Mouse (Mus musculus) layer of hippocampus, postnatal 36 days (tissue): Measurements from ENCODE around the gene Pcsk4. TPM values are rescaled to one million over a fixed set of nuclear protein-coding genes. Genes with fewer than 3 reads are reported as not detected.
"Not testable (repeated sequence)": the region's sequence is repeated elsewhere in the genome, so short reads cannot be mapped to it uniquely, and the experiment has no call there.

Experiments used
- DNase-seq, 2 experiments: peaks; one replicate each; pipeline ENCODE4 v3.0.0; 2022
- total RNA-seq, 2 experiments: library from RNA; stranded (reverse); gene quantifications; 2 replicates each; pipeline ENCODE4 v1.2.3; 2021

The Pcsk4 gene
- total RNA-seq, 2 experiments from 2014 or later = 2.2 to 2.6 TPM

DNA sequence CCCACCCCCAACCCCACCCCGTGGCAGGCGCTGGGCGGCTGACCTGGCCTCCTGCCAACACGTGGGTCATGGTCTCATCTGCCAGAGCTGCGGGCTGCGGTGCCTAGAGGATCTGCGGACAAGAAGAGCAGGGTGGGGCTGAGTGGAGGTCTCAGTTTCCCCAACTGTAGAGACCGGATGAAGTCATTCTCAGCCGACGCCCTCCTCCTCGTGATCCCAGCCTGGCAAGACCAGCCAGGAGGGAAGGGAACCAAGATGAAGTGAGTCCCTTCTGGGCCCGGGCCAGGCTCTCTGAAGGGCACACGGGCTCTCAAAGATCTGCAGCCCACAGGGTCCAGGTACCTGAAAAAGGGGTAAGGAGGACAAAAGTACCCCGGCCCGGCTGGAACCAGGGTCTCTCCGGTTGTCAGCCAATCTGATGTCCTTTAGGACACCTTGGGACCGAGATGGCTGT is 18.2 kb upstream of the Pcsk4 start:
- DNase-seq = no peak

DNA sequence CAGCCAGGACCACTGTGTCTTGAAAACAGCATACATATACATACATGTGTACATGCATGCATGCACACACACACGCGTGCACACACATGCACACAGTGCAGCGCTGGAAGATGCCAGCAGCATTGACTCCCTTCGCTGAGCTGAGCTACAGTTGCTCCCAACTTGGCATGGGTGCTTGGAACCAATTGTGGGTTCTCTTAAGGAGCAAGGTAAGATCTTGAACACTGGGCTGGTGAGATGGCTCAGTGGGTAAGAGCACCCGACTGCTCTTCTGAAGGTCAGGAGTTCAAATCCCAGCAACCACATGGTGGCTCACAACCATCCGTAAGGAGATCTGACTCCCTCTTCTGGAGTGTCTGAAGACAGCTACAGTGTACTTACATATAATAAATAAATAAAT is 16.6 kb upstream of the Pcsk4 start:
- not testable (repeated sequence) for DNase-seq

- no peak for DNase-seq
These were observed 15.8 kb upstream of the Pcsk4 start for GRCm38 (mm10) chr10:80345122-80345521.

DNA sequence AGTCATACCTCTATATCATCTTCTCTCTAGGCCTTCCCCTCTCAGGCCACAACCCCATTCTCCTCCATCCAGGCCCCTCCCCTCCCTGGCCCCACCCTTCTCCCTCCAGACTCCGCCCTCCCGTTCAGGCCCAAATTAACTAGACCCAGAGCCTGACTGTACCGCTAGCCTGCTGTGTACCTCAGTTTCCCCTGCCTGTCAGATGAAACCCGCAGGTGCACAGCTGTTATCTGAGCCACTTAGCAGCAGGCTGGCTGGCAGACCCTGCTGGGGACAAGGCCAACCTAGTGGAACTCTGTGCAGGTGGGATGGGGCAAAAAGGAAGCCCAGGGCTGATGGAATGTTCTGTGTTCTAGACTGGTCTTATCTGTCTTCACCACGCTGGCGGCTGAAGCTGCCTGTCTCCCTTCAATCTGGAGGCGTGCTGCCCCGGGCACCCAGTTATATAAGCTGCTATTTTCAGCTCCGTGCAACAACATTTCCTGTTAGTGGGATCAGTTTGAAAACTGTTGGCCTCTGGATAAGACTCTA is 14.9 kb upstream of the Pcsk4 start:
- no peak for DNase-seq

GRCm38 (mm10) chr10:80343425-80343895 is 14.2 kb upstream of the Pcsk4 start:
- DNase-seq = no peak

GRCm38 (mm10) chr10:80342749-80343424 is 13.6 kb upstream of the Pcsk4 start:
- no peak for DNase-seq

- DNase-seq = no peak
These were observed 13.0 kb upstream of the Pcsk4 start for GRCm38 (mm10) chr10:80342305-80342748.

DNA sequence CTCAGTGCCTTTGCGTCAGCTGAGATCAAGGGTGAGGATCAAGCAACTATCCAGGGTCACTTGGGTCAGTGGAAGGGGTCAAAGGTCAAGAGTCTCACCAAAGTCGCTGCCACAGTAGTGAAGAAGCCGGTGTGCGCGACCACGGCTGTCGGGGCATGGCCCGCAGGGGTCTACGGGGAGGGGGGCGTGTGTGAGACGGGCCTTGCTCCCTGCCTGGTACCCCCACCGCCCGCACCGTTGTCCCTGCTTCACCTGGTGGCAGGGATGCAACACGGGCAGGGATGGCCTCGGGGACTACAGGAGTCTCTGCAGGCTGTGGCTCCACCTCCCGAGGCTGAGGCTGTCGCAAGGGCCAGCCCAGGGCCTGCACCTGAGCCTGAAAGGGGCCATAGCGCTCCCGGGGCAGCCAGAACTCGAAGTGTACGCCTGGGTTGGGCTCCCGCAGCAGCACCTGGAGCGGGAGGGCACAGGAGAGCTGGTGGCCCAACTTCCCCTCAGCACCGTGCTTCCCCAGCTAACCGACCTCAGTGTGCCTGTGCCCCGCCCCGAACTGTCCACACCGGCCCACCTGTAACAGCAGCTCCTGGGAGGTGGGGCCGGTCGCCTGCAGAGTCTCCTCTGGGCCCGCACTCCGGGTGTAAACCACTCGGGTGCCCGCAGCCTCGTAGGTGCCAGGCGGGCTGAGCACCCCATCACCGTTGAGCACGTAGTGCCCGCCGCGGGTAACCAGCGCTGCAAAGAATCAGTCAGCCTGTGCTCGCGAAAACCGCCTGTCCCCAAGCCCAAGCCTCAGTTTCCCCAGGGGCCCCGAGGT is 12.4 kb upstream of the Pcsk4 start:
- DNase-seq = no peak

DNA sequence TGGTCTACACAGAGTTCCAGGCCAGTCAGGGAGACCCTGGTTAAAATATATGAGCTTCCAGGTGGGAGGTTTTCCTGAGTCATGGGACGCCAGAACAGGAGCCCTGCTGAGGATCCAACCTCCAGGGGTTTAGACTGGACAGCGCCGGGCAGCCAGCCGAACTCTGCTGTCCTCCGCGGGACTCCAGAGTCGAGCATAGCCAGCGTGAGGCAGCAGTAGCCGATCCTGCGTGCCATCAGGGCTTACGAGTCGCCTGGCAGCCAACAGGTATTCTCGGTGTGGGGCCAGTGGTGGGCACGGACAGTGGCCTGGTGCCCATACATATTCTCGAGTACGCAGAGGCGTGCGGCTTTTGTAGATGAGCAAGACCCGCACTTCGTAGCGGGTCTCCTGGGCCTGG is 11.7 kb upstream of the Pcsk4 start:
- no peak for DNase-seq

DNA sequence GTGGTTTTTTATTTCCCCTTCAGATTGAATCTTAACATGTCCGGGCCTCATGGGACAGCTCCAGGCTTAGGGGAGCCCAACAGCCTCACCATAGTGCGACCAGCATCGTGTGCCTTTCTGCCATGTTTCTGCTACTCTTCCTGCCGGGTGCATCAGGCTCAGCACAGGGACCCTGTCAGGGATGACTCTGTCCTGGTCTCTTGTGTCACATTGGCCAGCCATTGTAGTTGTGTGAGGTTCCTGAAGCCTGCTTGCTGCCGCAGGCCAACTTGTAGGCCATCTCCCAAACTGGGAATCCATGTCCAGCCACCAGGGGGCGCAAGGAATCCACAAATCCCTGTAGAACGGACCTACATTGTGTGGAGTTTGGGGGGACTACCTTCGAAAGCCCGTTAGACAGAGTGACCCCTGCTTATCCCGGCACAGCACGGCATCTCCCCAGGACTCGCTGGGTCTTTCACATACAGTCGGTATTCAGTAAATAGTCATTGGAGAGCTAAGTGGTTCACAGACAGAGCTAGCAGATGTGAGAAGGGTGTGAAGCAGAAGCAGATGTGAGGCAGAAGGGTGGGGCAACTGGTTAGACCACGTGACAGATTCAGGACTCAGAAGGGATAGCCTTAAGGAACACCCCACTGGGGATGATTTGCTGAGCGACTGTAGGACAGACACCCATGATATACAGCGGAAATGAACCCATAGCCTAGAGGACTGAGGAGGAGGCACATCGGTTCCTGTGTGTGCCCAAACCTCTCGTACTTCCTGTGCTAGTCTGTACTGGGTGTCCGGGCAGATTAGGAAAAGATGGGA is 10.8 kb upstream of the Pcsk4 start:
- DNase-seq = peak; percentile 76 to 84

DNA sequence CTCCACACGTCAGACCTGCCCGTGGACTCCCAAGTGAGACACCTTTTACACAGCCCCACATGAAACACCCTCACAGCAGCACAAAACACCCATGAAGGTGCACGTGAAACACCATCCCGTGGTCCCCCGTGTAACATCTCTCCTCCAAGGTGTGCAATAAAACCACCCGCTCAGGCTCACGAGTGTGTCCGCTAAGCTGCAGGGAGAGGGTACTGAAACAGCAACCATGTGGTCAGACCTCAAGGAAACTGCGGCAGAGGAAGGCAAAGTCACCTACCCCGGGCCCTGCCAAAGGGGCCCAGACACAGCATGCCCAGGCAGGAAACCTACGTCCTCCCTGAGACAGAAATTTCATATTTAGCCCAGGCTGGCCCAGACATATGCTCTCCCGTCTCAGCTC is 7.0 kb upstream of the Pcsk4 start:
- DNase-seq = no peak

DNA sequence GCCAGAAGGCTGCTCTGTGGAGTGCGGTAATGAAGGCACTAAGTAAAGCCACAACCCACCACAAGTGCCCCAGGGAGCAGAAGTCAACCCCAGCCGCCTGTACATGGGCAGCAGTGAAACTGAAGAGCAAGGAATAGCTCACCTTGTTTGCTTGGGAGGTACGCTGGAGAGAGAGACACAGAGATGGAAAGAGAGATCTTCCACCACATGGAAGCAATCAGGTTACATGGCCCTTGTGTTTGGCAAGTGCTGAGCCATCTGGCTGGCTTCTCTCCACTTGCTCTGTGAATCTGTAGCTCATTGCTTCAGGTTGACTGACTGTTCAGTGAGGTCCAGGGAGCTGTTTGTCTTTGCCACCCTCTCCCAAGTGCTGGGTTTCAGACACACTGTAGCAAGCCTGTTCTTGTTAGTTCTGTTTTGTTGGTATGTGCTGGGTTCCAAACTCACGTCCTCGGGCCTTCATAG is 3.3 kb upstream of the Pcsk4 start:
- DNase-seq = no peak

DNA sequence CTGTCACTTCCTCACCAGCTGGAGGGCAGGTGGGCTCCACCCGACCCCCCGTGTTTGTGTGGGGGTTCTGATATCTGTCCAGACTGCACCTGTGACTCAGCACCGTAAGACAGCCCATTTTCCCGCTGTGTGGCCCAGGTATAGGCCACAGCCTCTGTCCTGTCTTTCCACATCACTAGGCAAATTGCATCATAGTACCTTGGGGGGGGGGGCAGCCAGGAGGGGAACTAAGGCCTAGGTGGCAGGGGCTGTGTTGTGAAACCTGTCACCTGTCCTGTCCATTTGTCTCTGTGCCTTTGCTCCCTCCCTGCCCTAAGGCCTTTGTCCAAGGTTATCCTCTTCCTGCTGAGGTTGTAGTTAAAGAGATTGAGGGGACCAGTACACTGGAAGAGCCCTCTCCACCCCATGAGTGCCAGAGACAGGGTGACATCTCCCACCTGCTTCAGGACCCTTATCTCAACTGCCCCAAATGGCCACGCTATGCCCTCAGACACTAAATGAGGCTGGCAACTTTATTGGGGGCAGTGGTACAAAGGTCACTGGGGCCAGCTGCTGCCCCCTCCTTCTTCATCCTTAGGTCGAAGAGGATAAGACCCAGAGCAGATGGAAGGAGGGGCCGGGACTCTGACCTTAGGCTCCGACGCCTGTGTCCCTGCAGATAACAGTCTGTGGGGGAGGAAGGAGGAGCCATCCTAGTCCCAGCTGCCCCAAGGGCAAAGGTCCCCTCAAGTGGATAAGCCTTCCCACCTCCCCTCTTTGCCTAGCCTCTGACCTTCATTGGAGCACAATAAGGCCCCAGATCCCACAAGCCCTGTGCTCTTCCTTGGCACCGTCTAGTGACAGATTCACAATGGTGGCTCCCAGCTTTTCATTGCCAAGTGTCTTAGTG is 2.6 kb upstream of the Pcsk4 start:
- no peak for DNase-seq

- no peak for DNase-seq
These were observed 1.6 kb upstream of the Pcsk4 start for GRCm38 (mm10) chr10:80330888-80331287.

GRCm38 (mm10) chr10:80330084-80330483 is 786 bp upstream of the Pcsk4 start:
- no peak for DNase-seq

DNA sequence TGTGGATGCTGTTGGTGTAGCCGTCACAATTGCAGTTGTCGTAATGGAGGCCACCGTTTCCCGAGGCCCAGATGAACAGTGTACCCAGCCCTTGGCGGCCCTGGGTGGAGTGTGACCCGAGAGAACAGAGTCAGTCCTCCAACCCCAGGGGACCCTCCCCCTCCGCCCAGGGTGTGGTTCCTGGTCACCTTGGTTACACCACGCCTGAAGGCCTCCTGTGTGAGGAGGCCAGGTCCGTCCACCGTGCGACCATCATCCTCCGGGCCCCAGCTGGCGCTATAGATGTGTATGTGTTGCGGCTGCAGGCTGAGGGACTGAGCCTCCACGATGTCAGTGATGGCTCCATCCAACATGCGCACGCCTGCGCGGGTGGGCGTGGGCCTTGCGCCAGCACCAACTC is 4.3 kb downstream of the Pcsk4 start:
- DNase-seq = no peak

- DNase-seq = no peak
These were observed 4.9 kb downstream of the Pcsk4 start for GRCm38 (mm10) chr10:80324120-80325037.

GRCm38 (mm10) chr10:80323261-80324119 is 5.8 kb downstream of the Pcsk4 start:
- DNase-seq = no peak

- DNase-seq = no peak
These were observed 6.5 kb downstream of the Pcsk4 start for GRCm38 (mm10) chr10:80322811-80323211.
